Mouse (Mus musculus) small intestine, adult 2 months (tissue): Measurements from ENCODE around the gene Casq2.

Experiments used
- CTCF ChIP-seq: fragments of 200-500 bp; IDR thresholded peaks from 2 replicates; pipeline ENCODE4 v1.5.1; 2012; ENCODE audit warnings: low read depth, mild to moderate bottlenecking, control low read depth, inconsistent platforms, low read length, moderate library complexity, mixed read lengths; ENCODE audit not compliant: insufficient replicate concordance, insufficient read length; ENCODE audit errors: extremely low read depth
- POLR2A ChIP-seq: fragments of 200-500 bp; IDR thresholded peaks from 2 replicates; pipeline ENCODE4 v1.6.1; 2012; ENCODE audit warnings: low read depth, mild to moderate bottlenecking, control low read depth, inconsistent platforms, low read length, moderate library complexity

- TF ChIP-seq CTCF (no peak), POLR2A (no peak)
Observed at GRCm38 (mm10) chr3:102184721-102185120, 98.5 kb downstream of the Casq2 start.
